Mouse (Mus musculus) heart, adult 9 months (tissue): ENCODE measurements around the gene Dhx40.

ENCODE experiments used
- DNase-seq, 2 experiments: peaks; one replicate each; pipeline ENCODE4 v3.0.0; 2022; ENCODE audit warnings: low spot score in 2 of 2

Dhx40 gene

GRCm38 (mm10) chr11:86807505-86807989 is at the start of gene Dhx40:
Gene Dhx40, minus strand, starts transcription at chr11:86807746.
- peak; percentile 89 to 93 for DNase-seq

DNA sequence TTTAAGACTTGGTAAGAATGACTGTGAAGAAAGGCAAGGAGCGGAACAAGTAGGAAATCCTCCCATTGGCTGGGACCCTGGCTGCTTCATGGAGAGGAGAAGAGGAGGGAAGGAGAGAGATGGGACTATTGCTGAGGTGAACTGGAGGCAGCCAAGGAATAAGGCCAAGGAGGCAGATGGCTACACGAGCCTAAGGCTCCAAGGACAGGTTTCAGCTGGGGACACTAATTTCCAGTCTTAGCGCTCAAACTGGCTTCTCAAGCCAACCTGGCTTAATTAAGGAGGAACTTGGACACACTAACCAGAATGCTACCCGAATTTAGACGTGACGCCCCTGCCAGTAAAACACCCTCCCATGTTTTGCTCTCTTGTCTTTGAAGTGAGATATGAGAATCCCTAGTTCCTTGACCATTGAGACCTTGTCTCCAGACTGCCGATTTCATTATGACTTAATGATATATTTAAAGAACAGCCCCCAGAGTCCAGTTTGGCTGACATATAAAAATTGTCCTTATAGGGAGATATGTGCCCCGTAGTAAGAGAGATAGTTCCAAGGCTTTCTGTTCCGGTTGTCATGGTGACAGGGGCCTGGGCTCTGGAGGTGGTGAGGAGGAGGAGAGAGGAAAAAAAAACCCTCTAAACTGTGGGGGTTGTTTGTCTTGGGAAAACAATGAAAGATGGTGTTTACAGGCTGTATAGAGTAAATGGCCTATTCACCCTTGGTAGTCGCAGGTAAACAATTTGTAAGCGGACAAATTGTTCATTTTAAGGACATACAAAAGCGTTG is 48.3 kb upstream of the Dhx40 start:
- no peak for DNase-seq

- no peak for DNase-seq
Measured at GRCm38 (mm10) chr11:86853081-86853480, 45.5 kb upstream of the Dhx40 start.

- no peak for DNase-seq
Measured at GRCm38 (mm10) chr11:86852534-86853054, 45.0 kb upstream of the Dhx40 start.

DNA sequence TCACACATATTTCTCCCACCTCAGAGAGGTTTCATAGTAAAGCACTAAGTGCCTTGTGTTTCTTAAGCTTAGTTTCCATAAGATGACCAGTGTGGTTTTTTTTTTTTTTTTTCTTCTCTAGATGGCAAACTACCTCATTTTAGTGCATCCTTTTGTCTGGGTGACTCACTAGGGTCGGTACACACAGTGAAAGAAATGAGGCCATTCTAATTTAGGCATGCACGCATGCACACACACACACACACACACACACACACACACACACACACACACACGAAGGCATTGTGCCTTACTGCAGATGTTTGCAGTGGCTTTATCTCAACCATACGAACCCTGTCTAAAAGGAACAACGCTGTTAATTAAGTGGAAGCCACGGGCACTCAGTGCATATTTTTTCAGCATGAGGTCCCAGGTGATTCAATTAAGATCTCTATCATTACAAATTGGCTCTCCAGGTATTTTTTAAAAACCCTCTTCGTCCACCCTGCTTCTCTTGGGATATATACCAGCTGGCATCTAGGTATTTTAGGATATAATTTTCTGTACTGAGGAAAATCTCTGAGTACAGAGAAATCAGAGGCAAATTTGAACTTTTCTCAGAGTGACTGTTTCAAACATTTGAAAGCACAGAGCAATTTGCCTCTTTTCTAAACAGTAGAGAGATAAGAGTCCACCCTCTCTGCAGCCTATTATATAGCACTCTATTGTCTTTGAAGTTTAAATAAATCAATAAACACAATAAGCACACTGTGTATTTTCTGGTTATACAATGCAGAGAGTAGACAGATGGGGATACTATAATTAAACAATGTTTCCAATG is 44.4 kb upstream of the Dhx40 start:
- DNase-seq = no peak

DNA sequence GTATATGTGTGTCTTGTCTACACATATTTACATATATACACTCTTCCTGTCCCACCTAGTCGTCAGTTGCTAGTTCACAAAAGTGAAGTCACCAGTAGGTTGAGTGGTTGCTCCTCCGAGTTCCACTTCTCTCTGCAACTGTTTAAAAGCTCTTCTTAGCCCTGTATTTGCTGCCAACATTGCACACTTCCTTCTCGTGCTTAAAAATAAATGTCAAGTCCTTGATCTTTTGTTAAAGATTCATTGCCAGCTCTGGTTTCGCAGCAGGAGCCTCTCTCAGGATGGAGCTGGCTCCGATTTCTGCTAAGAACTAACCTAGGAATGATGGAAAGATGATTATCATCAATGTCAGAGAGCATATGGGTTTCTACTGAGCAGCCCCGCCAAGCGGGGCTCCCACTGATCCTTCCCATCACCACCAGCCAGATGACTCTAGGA is 43.7 kb upstream of the Dhx40 start:
- DNase-seq = no peak

DNA sequence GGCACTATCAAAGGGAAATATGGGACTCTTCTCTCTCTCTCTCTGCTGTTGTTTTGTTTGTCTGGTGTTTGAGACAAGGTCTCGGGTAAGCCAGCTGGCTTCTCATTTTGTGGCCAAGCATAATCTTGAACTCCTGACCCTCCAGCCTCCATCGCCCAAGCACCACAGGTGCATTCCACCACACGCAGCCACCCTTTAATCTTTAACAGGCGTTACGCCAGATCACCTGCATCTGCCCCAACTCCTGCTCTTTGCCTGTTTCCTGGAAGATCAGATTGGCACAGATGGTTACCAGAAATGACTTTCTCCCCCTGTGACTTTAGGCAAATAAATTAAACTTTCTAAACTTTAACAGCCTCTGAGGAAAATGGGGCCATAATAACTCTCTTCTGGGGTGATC is 36.3 kb upstream of the Dhx40 start:
- no peak for DNase-seq

- no peak for DNase-seq
Measured at GRCm38 (mm10) chr11:86841261-86841660, 33.7 kb upstream of the Dhx40 start.

GRCm38 (mm10) chr11:86840511-86841154 is 33.1 kb upstream of the Dhx40 start:
- DNase-seq = peak; percentile 67 to 76

GRCm38 (mm10) chr11:86839716-86840447 is 32.3 kb upstream of the Dhx40 start:
- DNase-seq = peak in 1 of 2 experiments; percentile 38

GRCm38 (mm10) chr11:86838792-86839191 is 31.2 kb upstream of the Dhx40 start:
- DNase-seq = no peak

DNA sequence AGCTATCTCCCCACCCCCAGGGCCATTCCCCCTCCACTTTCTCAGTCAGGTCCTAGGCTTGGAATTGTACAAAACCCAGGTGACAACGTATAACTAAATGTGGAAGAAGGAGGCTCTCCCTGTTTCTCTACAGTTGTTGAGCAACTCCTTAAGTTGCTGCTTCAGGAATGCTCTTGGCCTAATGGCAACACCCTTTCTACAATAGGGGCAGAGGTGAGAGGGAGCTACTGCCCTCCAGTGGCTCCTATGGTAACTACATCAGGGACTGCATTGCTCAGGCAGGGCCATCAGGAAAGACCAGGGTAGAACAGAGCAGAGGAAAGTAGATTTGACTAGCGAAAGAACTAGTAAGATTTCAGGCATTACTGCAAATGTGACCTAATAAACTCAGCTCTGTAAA is 28.8 kb upstream of the Dhx40 start:
- peak; percentile 65 to 82 for DNase-seq

DNA sequence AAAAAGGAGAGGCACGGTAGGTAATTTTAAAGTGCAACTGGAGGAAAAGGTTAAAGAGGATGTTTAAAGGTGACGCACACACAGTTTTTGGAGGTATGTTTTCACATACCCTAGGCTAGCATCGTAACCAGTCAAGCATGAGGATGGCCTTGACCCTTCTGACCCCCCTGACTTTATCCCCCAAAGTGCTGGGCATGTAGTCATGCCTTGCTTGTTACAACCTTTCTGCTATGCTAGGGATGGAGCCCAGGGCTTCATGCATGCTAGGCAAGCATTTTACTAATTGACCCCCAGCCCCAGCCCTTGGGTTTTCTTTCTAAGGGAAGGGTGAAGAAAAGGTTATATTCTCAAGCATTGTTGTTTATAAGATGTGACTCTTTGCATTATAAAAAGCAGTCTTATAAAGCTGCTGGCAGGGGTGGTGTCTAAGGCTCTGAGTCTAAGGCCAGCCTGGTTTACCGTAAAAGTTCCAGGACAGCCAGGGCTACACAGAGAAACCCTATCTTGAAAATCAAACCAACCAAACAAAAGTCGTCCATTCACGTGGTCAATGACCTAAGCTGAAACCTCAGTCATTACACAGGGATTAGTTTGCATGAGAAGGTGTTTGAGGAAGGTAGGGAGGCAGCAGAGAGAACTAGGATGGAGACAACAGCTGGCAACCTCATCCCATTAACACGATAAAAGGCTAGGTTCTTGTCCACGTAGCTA is 27.2 kb upstream of the Dhx40 start:
- DNase-seq = no peak

- no peak for DNase-seq
Measured at GRCm38 (mm10) chr11:86834050-86834449, 26.5 kb upstream of the Dhx40 start.

- DNase-seq = no peak
Measured at GRCm38 (mm10) chr11:86833153-86833552, 25.6 kb upstream of the Dhx40 start.

- DNase-seq = no peak
Measured at GRCm38 (mm10) chr11:86828396-86828795, 20.9 kb upstream of the Dhx40 start.

- DNase-seq = no peak
Measured at GRCm38 (mm10) chr11:86827476-86828245, 20.1 kb upstream of the Dhx40 start.

- no peak for DNase-seq
Measured at GRCm38 (mm10) chr11:86824433-86824832, 16.9 kb upstream of the Dhx40 start.

DNA sequence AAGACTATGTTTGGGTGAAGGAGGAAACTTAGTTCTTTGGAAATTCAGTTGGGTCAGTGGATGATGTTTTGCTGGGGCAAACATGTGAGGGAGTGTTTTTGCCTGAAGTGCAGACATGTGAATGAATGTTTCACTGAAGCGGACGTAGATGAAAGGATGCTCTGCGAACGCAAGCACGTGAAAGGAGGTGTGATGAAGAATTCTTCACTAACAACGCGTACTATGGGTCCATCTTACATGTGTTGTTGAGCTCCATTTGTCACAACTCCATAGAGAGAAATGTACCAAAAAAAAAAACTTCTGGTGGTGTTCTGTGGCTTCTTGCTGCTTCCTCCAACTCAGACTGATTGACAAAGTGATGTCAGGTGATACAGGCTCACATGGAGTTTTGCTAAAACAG is 15.0 kb upstream of the Dhx40 start:
- no peak for DNase-seq

DNA sequence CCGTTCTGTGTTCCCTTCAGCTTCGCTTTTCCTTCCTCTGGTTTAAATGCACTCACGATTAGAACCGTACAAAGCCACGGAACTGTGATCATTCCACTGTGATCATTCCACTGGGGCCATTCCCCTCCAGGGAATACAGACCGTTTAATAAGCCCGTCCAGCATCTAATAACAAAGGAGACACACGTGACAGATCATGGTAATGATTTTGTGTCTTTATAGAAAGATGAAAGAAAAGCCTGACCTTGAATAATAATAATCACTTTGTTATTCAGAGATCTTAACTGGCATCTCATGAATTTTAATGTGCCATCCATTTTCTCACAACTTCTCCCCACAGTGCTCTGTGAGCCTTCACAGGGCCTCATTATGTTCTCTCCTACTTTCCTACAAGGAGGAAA is 12.0 kb upstream of the Dhx40 start:
- DNase-seq = no peak
